Mouse (Mus musculus): ENCODE results near the gene Lhfp.
"Not testable (repeated sequence)": the region's sequence is repeated elsewhere in the genome, so short reads cannot be mapped to it uniquely, and the experiment has no call there.

The Lhfp gene

GRCm38 (mm10) chr3:53100210-53100609 lies 58.9 kb downstream of the Lhfp start:
- DNase-seq (ENCODE audit: low spot score in 2 of 2) = no peak

GRCm38 (mm10) chr3:53100803-53101202 lies 59.5 kb downstream of the Lhfp start:
- DNase-seq (ENCODE audit: low spot score in 2 of 2) = no peak

GRCm38 (mm10) chr3:53101711-53102110 lies 60.4 kb downstream of the Lhfp start:
- no peak for DNase-seq (ENCODE audit: low spot score in 2 of 2)

- no peak for DNase-seq (ENCODE audit: low spot score in 2 of 2)
Observed at GRCm38 (mm10) chr3:53102131-53102756, 60.9 kb downstream of the Lhfp start.

- DNase-seq (ENCODE audit: low spot score in 2 of 2) = no peak
Observed at GRCm38 (mm10) chr3:53102757-53103153, 61.4 kb downstream of the Lhfp start.

- DNase-seq (ENCODE audit: low spot score in 2 of 2) = no peak
Observed at GRCm38 (mm10) chr3:53108594-53109373, 67.5 kb downstream of the Lhfp start.

GRCm38 (mm10) chr3:53109879-53110278 lies 68.6 kb downstream of the Lhfp start:
- no peak for DNase-seq (ENCODE audit: low spot score in 2 of 2)

GRCm38 (mm10) chr3:53112048-53112447 lies 70.7 kb downstream of the Lhfp start:
- no peak for DNase-seq (ENCODE audit: low spot score in 2 of 2)

GRCm38 (mm10) chr3:53118755-53119154 lies 77.4 kb downstream of the Lhfp start:
- DNase-seq (ENCODE audit: low spot score in 2 of 2) = not testable (repeated sequence)

- no peak for DNase-seq (ENCODE audit: low spot score in 2 of 2)
Observed at GRCm38 (mm10) chr3:53119978-53120377, 78.7 kb downstream of the Lhfp start.

- DNase-seq (ENCODE audit: low spot score in 2 of 2) = no peak
Observed at GRCm38 (mm10) chr3:53125495-53125894, 84.2 kb downstream of the Lhfp start.

- no peak for DNase-seq (ENCODE audit: low spot score in 2 of 2)
Observed at GRCm38 (mm10) chr3:53138785-53139184, 97.5 kb downstream of the Lhfp start.

GRCm38 (mm10) chr3:53139205-53139604 lies 97.9 kb downstream of the Lhfp start:
- DNase-seq (ENCODE audit: low spot score in 2 of 2) = no peak

- no peak for DNase-seq (ENCODE audit: low spot score in 2 of 2)
Observed at GRCm38 (mm10) chr3:53139642-53140041, 98.3 kb downstream of the Lhfp start.

GRCm38 (mm10) chr3:53142528-53142927 lies 101.2 kb downstream of the Lhfp start:
- DNase-seq (ENCODE audit: low spot score in 2 of 2) = no peak

- DNase-seq (ENCODE audit: low spot score in 2 of 2) = no peak
Observed at GRCm38 (mm10) chr3:53145526-53145925, 104.2 kb downstream of the Lhfp start.

- no peak for DNase-seq (ENCODE audit: low spot score in 2 of 2)
Observed at GRCm38 (mm10) chr3:53145946-53146345, 104.6 kb downstream of the Lhfp start.

GRCm38 (mm10) chr3:53147001-53147400 lies 105.7 kb downstream of the Lhfp start:
- no peak for DNase-seq (ENCODE audit: low spot score in 2 of 2)

GRCm38 (mm10) chr3:53148751-53149150 lies 107.4 kb downstream of the Lhfp start:
- DNase-seq (ENCODE audit: low spot score in 2 of 2) = no peak

GRCm38 (mm10) chr3:53149625-53150320 lies 108.4 kb downstream of the Lhfp start:
- no peak for DNase-seq (ENCODE audit: low spot score in 2 of 2)

GRCm38 (mm10) chr3:53151081-53151480 lies 109.8 kb downstream of the Lhfp start:
- no peak for DNase-seq (ENCODE audit: low spot score in 2 of 2)

GRCm38 (mm10) chr3:53151607-53152006 lies 110.3 kb downstream of the Lhfp start:
- no peak for DNase-seq (ENCODE audit: low spot score in 2 of 2)

GRCm38 (mm10) chr3:53161963-53162362 lies 120.6 kb downstream of the Lhfp start:
- no peak for DNase-seq (ENCODE audit: low spot score in 2 of 2)
